Mouse (Mus musculus) MEL (cell line): ENCODE measurements at regions not wholly inside any gene's neighbourhood (a gene's known extent, or its start where the extent isn't known, plus 50 kb on each side); places are given as distances from the start of the nearest gene placed in this dataset.

Source experiments
- DNase-seq: peaks from one replicate; pipeline ENCODE4 v3.0.0; 2011; ENCODE audit warnings: low read depth, low spot score
- H3K27ac ChIP-seq: 2 replicates; pipeline ENCODE4 v1.5.1; 2012; ENCODE audit warnings: low read depth, mild to moderate bottlenecking, control low read depth, low read length, moderate library complexity; ENCODE audit not compliant: control insufficient read depth
- H3K27me3 ChIP-seq, 2 experiments: fragments of 150-350 bp in 1 of 2; sonication (generic) in 1 of 2; 2 replicates each; pipeline ENCODE4 v1.6.1; 2012; ENCODE audit warnings: low read length in 2 of 2, mild to moderate bottlenecking in 2 of 2, improper control_type of control experiment in 1 of 2, moderate library complexity in 1 of 2; ENCODE audit not compliant: insufficient read depth in 2 of 2, control insufficient read depth in 1 of 2
- H3K36me3 ChIP-seq, 2 experiments: 2 replicates each; pipeline ENCODE4 v1.6.1; 2012 to 2014; ENCODE audit warnings: low read length in 2 of 2, improper control_type of control experiment in 1 of 2, inconsistent platforms in 1 of 2, mild to moderate bottlenecking in 1 of 2; ENCODE audit not compliant: insufficient read depth in 2 of 2, control insufficient read depth in 1 of 2
- H3K4me1 ChIP-seq, 2 experiments: fragments of 150-350 bp in 1 of 2; sonication (generic) in 1 of 2; 2 replicates each; pipeline ENCODE4 v1.6.1; 2012; ENCODE audit warnings: low read length in 2 of 2, improper control_type of control experiment in 1 of 2, mild to moderate bottlenecking in 1 of 2; ENCODE audit not compliant: insufficient read depth in 2 of 2, control insufficient read depth in 1 of 2
- H3K4me3 ChIP-seq, 2 experiments: fragments of 150-350 bp in 1 of 2; sonication (generic) in 1 of 2; 2 replicates each; pipeline ENCODE4 v1.5.1; 2012; ENCODE audit warnings: low read depth in 2 of 2, low read length in 2 of 2, mild to moderate bottlenecking in 2 of 2, moderate library complexity in 2 of 2, control low read depth in 1 of 2, improper control_type of control experiment in 1 of 2; ENCODE audit not compliant: control insufficient read depth in 1 of 2, insufficient read depth in 1 of 2
- H3K79me2 ChIP-seq: 2 replicates; pipeline ENCODE4 v1.6.1; 2012; ENCODE audit warnings: mild to moderate bottlenecking, low read length, moderate library complexity; ENCODE audit not compliant: control insufficient read depth, poor library complexity, insufficient read depth
- H3K9ac ChIP-seq: 2 replicates; pipeline ENCODE4 v1.6.1; 2012; ENCODE audit warnings: low read depth, mild to moderate bottlenecking, control low read depth, low read length, moderate library complexity; ENCODE audit not compliant: control insufficient read depth, poor library complexity, severe bottlenecking
- H3K9me3 ChIP-seq: fragments of 150-350 bp; sonication (generic); replicated peaks from 2 replicates; pipeline ENCODE4 v1.6.1; 2012; ENCODE audit warnings: mild to moderate bottlenecking, low read length, improper control_type of control experiment, moderate library complexity; ENCODE audit not compliant: insufficient read depth
- BHLHE40 ChIP-seq: IDR thresholded peaks from 2 replicates; pipeline ENCODE4 v1.6.1; 2012; ENCODE audit warnings: low read depth, mild to moderate bottlenecking, inconsistent platforms, low read length, improper control_type of control experiment, borderline replicate concordance
- CHD1 ChIP-seq: IDR thresholded peaks from 2 replicates; pipeline ENCODE4 v1.6.1; 2012; ENCODE audit warnings: low read depth, mild to moderate bottlenecking, inconsistent platforms, low read length, improper control_type of control experiment
- CHD2 ChIP-seq: IDR thresholded peaks from 2 replicates; pipeline ENCODE4 v1.6.1; 2011; ENCODE audit warnings: low read length, improper control_type of control experiment
- EP300 ChIP-seq, 2 experiments: IDR thresholded peaks; 2 replicates each; pipeline ENCODE4 v1.6.1; 2011; ENCODE audit warnings: improper control_type of control experiment in 2 of 2, low read length in 2 of 2, low read depth in 1 of 2, mild to moderate bottlenecking in 1 of 2
- ETS1 ChIP-seq: IDR thresholded peaks from 2 replicates; pipeline ENCODE4 v1.6.1; 2012; ENCODE audit warnings: low read depth, mild to moderate bottlenecking, inconsistent platforms, low read length, improper control_type of control experiment, moderate library complexity
- GATA1 ChIP-seq: IDR thresholded peaks from 2 replicates; pipeline ENCODE4 v1.6.1; 2011; ENCODE audit warnings: low read depth, low read length, improper control_type of control experiment
- JUND ChIP-seq: IDR thresholded peaks from 2 replicates; pipeline ENCODE4 v1.6.1; 2011; ENCODE audit warnings: low read depth, mild to moderate bottlenecking, improper control_type of control experiment, low read length
- KAT2A ChIP-seq: conservative IDR thresholded peaks from 2 replicates; pipeline ENCODE4 v1.6.1; 2012; ENCODE audit warnings: low read depth, low read length, improper control_type of control experiment, inconsistent platforms
- MAFK ChIP-seq: IDR thresholded peaks from 2 replicates; pipeline ENCODE4 v1.6.1; 2011; ENCODE audit warnings: low read depth, mild to moderate bottlenecking, low read length, improper control_type of control experiment, borderline replicate concordance
- MAX ChIP-seq: IDR thresholded peaks from 2 replicates; pipeline ENCODE4 v1.6.1; 2011; ENCODE audit warnings: low read length, improper control_type of control experiment
- MAZ ChIP-seq: IDR thresholded peaks from 2 replicates; pipeline ENCODE4 v1.6.1; 2012; ENCODE audit warnings: low read depth, mild to moderate bottlenecking, inconsistent platforms, low read length, improper control_type of control experiment
- MEF2A ChIP-seq: IDR thresholded peaks from 2 replicates; pipeline ENCODE4 v1.6.1; 2014; ENCODE audit warnings: low read depth, mild to moderate bottlenecking, inconsistent platforms, low read length, improper control_type of control experiment; ENCODE audit not compliant: poor library complexity, insufficient replicate concordance, severe bottlenecking; ENCODE audit errors: extremely low read depth
- MXI1 ChIP-seq: IDR thresholded peaks from 2 replicates; pipeline ENCODE4 v1.6.1; 2011; ENCODE audit warnings: mild to moderate bottlenecking, low read depth, low read length, improper control_type of control experiment
- MYB ChIP-seq: IDR thresholded peaks from 2 replicates; pipeline ENCODE4 v1.6.1; 2011; ENCODE audit warnings: mild to moderate bottlenecking, low read depth, low read length, improper control_type of control experiment
- MYC ChIP-seq: IDR thresholded peaks from 2 replicates; pipeline ENCODE4 v1.6.1; 2011; ENCODE audit warnings: low read depth, mild to moderate bottlenecking, low read length, improper control_type of control experiment, moderate library complexity
- POLR2A ChIP-seq, 2 experiments: IDR thresholded peaks; 2 replicates each; pipeline ENCODE4 v1.6.1; 2011 to 2012; ENCODE audit warnings: low read length in 2 of 2, mild to moderate bottlenecking in 2 of 2, control low read depth in 1 of 2, improper control_type of control experiment in 1 of 2, low read depth in 1 of 2, moderate library complexity in 1 of 2; ENCODE audit not compliant: control insufficient read depth in 1 of 2, insufficient read depth in 1 of 2, poor library complexity in 1 of 2
- RCOR1 ChIP-seq: IDR thresholded peaks from 2 replicates; pipeline ENCODE4 v1.6.1; 2012; ENCODE audit warnings: low read depth, mild to moderate bottlenecking, inconsistent platforms, low read length, improper control_type of control experiment
- SIN3A ChIP-seq: IDR thresholded peaks from 2 replicates; pipeline ENCODE4 v1.6.1; 2012; ENCODE audit warnings: low read length, improper control_type of control experiment, inconsistent platforms
- SMC3 ChIP-seq: IDR thresholded peaks from 2 replicates; pipeline ENCODE4 v1.6.1; 2011; ENCODE audit warnings: low read depth, low read length, improper control_type of control experiment
- TAL1 ChIP-seq: IDR thresholded peaks from 2 replicates; pipeline ENCODE4 v1.6.1; 2012; ENCODE audit warnings: mild to moderate bottlenecking, inconsistent platforms, low read length, moderate library complexity, mixed read lengths
- TBP ChIP-seq: IDR thresholded peaks from 2 replicates; pipeline ENCODE4 v1.8.0; 2011; ENCODE audit warnings: low read depth, low read length, improper control_type of control experiment
- TCF12 ChIP-seq: IDR thresholded peaks from 2 replicates; pipeline ENCODE4 v1.6.1; 2014; ENCODE audit warnings: low read depth, mild to moderate bottlenecking, inconsistent platforms, low read length, improper control_type of control experiment, moderate library complexity
- UBTF ChIP-seq: IDR thresholded peaks from 2 replicates; pipeline ENCODE4 v1.6.1; 2012; ENCODE audit warnings: low read depth, mild to moderate bottlenecking, inconsistent platforms, low read length, improper control_type of control experiment, moderate library complexity, borderline replicate concordance; ENCODE audit not compliant: insufficient read depth
- USF2 ChIP-seq, 2 experiments: IDR thresholded peaks; 2 replicates each; pipeline ENCODE4 v1.6.1; 2011 to 2012; ENCODE audit warnings: improper control_type of control experiment in 2 of 2, low read length in 2 of 2, borderline replicate concordance in 1 of 2, inconsistent platforms in 1 of 2, low read depth in 1 of 2, mild to moderate bottlenecking in 1 of 2; ENCODE audit not compliant: insufficient read depth in 1 of 2
- ZC3H11A ChIP-seq: IDR thresholded peaks from 2 replicates; pipeline ENCODE4 v1.6.1; 2012; ENCODE audit warnings: low read depth, mild to moderate bottlenecking, inconsistent platforms, low read length, improper control_type of control experiment
- ZMIZ1 ChIP-seq: IDR thresholded peaks from 2 replicates; pipeline ENCODE4 v1.6.1; 2012; ENCODE audit warnings: low read depth, mild to moderate bottlenecking, inconsistent platforms, low read length, improper control_type of control experiment, moderate library complexity
- ZNF384 ChIP-seq: IDR thresholded peaks from 2 replicates; pipeline ENCODE4 v1.6.1; 2012; ENCODE audit warnings: low read depth, mild to moderate bottlenecking, inconsistent platforms, low read length, improper control_type of control experiment

DNA sequence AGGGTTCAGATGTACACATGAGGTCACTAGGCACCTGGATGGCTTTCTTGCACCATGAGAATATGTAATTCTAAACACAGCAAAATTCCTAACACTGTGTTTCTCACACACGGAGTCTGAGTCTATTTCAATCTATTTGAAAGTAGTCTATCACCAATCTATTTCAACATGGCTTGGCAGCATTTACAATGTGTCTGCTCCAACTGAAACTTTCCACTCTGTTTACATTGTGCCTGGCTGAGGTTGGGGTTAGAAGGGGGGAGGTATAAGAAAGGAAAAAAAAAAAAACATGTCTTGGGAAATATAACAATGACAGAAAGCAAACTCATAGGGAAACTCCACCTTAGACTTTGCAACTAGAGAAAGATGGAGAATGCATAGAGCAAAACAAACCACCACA, 602.9 kb upstream of the Arid1b start:
- no peaks in the 10 kb centered on the region for H3K79me2 ChIP-seq
- no peaks in the 10 kb centered on the region for H3K27me3 ChIP-seq
- H3K27ac ChIP-seq: no peak overlapping the region
- H3K4me1 ChIP-seq: peaks cover 0 to 3% of the 10 kb centered on the region in 2 experiments; a peak in 3 of 4 replicates
- TF ChIP-seq CHD1 (no peak), TCF12 (no peak), CHD2 (no peak), JUND (no peak), MAFK (no peak), USF2 (IDR thresholded peaks at IDR 0.05; ENCODE audit: borderline replicate concordance in 1 of 2, insufficient read depth in 1 of 2, low read depth in 1 of 2, low read length in 2 of 2) (no peak), MAX (no peak), MXI1 (no peak), ZNF384 (no peak), TAL1 (no peak), POLR2A (IDR thresholded peaks at IDR 0.05; ENCODE audit: control insufficient read depth in 1 of 2, insufficient read depth in 1 of 2, low read depth in 1 of 2, low read length in 2 of 2, poor library complexity in 1 of 2) (no peak), TBP (no peak), ETS1 (no peak), MAZ (no peak), UBTF (no peak), SMC3 (no peak), KAT2A (no peak), BHLHE40 (no peak)
- H3K9me3 ChIP-seq: no peaks in the 10 kb centered on the region
- peaks cover 0 to 4% of the 10 kb centered on the region in 2 experiments; a peak in 2 of 4 replicates for H3K36me3 ChIP-seq
- no peak overlapping the region for H3K9ac ChIP-seq
- H3K4me3 ChIP-seq: no peak overlapping the region
- no peak for DNase-seq

DNA sequence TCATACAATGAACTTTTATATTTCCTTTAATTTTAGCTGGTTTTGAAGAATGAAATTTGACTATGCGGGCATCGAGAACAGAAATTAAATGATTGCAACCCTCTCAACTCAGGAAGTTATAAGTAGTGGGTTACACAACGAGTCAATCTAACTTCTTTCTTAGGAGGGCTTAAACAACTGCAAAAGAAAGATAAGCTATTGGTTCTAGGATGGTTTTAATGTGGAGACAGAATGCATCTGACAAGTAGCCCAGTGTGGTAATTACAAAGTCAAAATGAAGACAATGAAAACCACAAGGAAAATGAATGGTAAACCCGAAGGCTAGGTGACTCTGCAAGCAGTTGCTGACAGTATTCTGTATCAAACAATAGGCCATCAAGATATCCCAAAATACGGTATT, 598.0 kb upstream of the Arid1b start:
- no peak overlapping the region for H3K9ac ChIP-seq
- peak overlapping the region; percentile 57; the same call in 1 of the 2 replicates for H3K27ac ChIP-seq

More for the DNA sequence above, 598.0 kb upstream of the Arid1b start:
- Histone ChIP-seq H3K4me1 (peaks cover 3% of the 10 kb centered on the region in 2 experiments), H3K4me3 (peak overlapping the region in 1 of 2 experiments; percentile 42; a peak in 2 of 4 replicates), H3K9me3 (no peaks in the 10 kb centered on the region), H3K79me2 (no peaks in the 10 kb centered on the region), H3K36me3 (peaks cover 0 to 8% of the 10 kb centered on the region in 2 experiments; a peak in 2 of 4 replicates), H3K27me3 (no peaks in the 10 kb centered on the region)
- TF ChIP-seq MYC (peak; percentile 46; the same call in 1 of the 2 replicates), MAFK (no peak), TCF12 (peak; percentile 70), GATA1 (peak; percentile 78), ZC3H11A (no peak), SIN3A (0 out of 2 replicates have a peak, but pooled peaks have one; percentile 28), EP300 (IDR thresholded peaks at IDR 0.05; ENCODE audit: low read depth in 1 of 2, low read length in 2 of 2) (peak; percentile 81 to 83), ZMIZ1 (no peak), MEF2A (no peak), TAL1 (peak; percentile 83), ETS1 (peak; percentile 49; the same call in 1 of the 2 replicates), CHD1 (no peak), MYB (0 out of 2 replicates have a peak, but pooled peaks have one; percentile 28), RCOR1 (0 out of 2 replicates have a peak, but pooled peaks have one; percentile 55)
- peak; percentile 74 for DNase-seq
